Mouse (Mus musculus) MEL (cell line): ENCODE data around the gene Ext2. TPM values are rescaled to one million over a fixed set of nuclear protein-coding genes. Genes with fewer than 3 reads are reported as not detected.

ENCODE experiments used
- DNase-seq: peaks from one replicate; pipeline ENCODE4 v3.0.0; 2011; ENCODE audit warnings: low read depth, low spot score
- H3K27ac ChIP-seq: 2 replicates; pipeline ENCODE4 v1.5.1; 2012; ENCODE audit warnings: low read depth, mild to moderate bottlenecking, control low read depth, low read length, moderate library complexity; ENCODE audit not compliant: control insufficient read depth
- H3K27me3 ChIP-seq, 2 experiments: fragments of 150-350 bp in 1 of 2; sonication (generic) in 1 of 2; 2 replicates each; pipeline ENCODE4 v1.6.1; 2012; ENCODE audit warnings: low read length in 2 of 2, mild to moderate bottlenecking in 2 of 2, improper control_type of control experiment in 1 of 2, moderate library complexity in 1 of 2; ENCODE audit not compliant: insufficient read depth in 2 of 2, control insufficient read depth in 1 of 2
- H3K36me3 ChIP-seq, 2 experiments: 2 replicates each; pipeline ENCODE4 v1.6.1; 2012 to 2014; ENCODE audit warnings: low read length in 2 of 2, improper control_type of control experiment in 1 of 2, inconsistent platforms in 1 of 2, mild to moderate bottlenecking in 1 of 2; ENCODE audit not compliant: insufficient read depth in 2 of 2, control insufficient read depth in 1 of 2
- H3K4me1 ChIP-seq, 2 experiments: fragments of 150-350 bp in 1 of 2; sonication (generic) in 1 of 2; 2 replicates each; pipeline ENCODE4 v1.6.1; 2012; ENCODE audit warnings: low read length in 2 of 2, improper control_type of control experiment in 1 of 2, mild to moderate bottlenecking in 1 of 2; ENCODE audit not compliant: insufficient read depth in 2 of 2, control insufficient read depth in 1 of 2
- H3K4me3 ChIP-seq, 2 experiments: fragments of 150-350 bp in 1 of 2; sonication (generic) in 1 of 2; 2 replicates each; pipeline ENCODE4 v1.5.1; 2012; ENCODE audit warnings: low read depth in 2 of 2, low read length in 2 of 2, mild to moderate bottlenecking in 2 of 2, moderate library complexity in 2 of 2, control low read depth in 1 of 2, improper control_type of control experiment in 1 of 2; ENCODE audit not compliant: control insufficient read depth in 1 of 2, insufficient read depth in 1 of 2
- H3K79me2 ChIP-seq: 2 replicates; pipeline ENCODE4 v1.6.1; 2012; ENCODE audit warnings: mild to moderate bottlenecking, low read length, moderate library complexity; ENCODE audit not compliant: control insufficient read depth, poor library complexity, insufficient read depth
- H3K9ac ChIP-seq: 2 replicates; pipeline ENCODE4 v1.6.1; 2012; ENCODE audit warnings: low read depth, mild to moderate bottlenecking, control low read depth, low read length, moderate library complexity; ENCODE audit not compliant: control insufficient read depth, poor library complexity, severe bottlenecking
- H3K9me3 ChIP-seq: fragments of 150-350 bp; sonication (generic); replicated peaks from 2 replicates; pipeline ENCODE4 v1.6.1; 2012; ENCODE audit warnings: mild to moderate bottlenecking, low read length, improper control_type of control experiment, moderate library complexity; ENCODE audit not compliant: insufficient read depth
- BHLHE40 ChIP-seq: IDR thresholded peaks from 2 replicates; pipeline ENCODE4 v1.6.1; 2012; ENCODE audit warnings: low read depth, mild to moderate bottlenecking, inconsistent platforms, low read length, improper control_type of control experiment, borderline replicate concordance
- CHD1 ChIP-seq: IDR thresholded peaks from 2 replicates; pipeline ENCODE4 v1.6.1; 2012; ENCODE audit warnings: low read depth, mild to moderate bottlenecking, inconsistent platforms, low read length, improper control_type of control experiment
- CHD2 ChIP-seq: IDR thresholded peaks from 2 replicates; pipeline ENCODE4 v1.6.1; 2011; ENCODE audit warnings: low read length, improper control_type of control experiment
- CTCF ChIP-seq, 3 experiments: IDR thresholded peaks in 2 of 3; conservative IDR thresholded peaks in 1 of 3; 2 replicates each; pipeline ENCODE4 v1.5.1; 2011 to 2012; ENCODE audit warnings: low read length in 3 of 3, low read depth in 2 of 3, mild to moderate bottlenecking in 2 of 3, improper control_type of control experiment in 1 of 3, inconsistent platforms in 1 of 3, mixed read lengths in 1 of 3, moderate library complexity in 1 of 3; ENCODE audit not compliant: control insufficient read depth in 1 of 3, insufficient read depth in 1 of 3, poor library complexity in 1 of 3, severe bottlenecking in 1 of 3
- E2F4 ChIP-seq: IDR thresholded peaks from 2 replicates; pipeline ENCODE4 v1.6.1; 2011; ENCODE audit warnings: low read depth, low read length, improper control_type of control experiment, borderline replicate concordance
- HCFC1 ChIP-seq: IDR thresholded peaks from 2 replicates; pipeline ENCODE4 v1.6.1; 2012; ENCODE audit warnings: low read depth, mild to moderate bottlenecking, inconsistent platforms, low read length, improper control_type of control experiment, moderate library complexity
- KAT2A ChIP-seq: conservative IDR thresholded peaks from 2 replicates; pipeline ENCODE4 v1.6.1; 2012; ENCODE audit warnings: low read depth, low read length, improper control_type of control experiment, inconsistent platforms
- MXI1 ChIP-seq: IDR thresholded peaks from 2 replicates; pipeline ENCODE4 v1.6.1; 2011; ENCODE audit warnings: mild to moderate bottlenecking, low read depth, low read length, improper control_type of control experiment
- MYB ChIP-seq: IDR thresholded peaks from 2 replicates; pipeline ENCODE4 v1.6.1; 2011; ENCODE audit warnings: mild to moderate bottlenecking, low read depth, low read length, improper control_type of control experiment
- NELFE ChIP-seq: IDR thresholded peaks from 2 replicates; pipeline ENCODE4 v1.6.1; 2011; ENCODE audit warnings: low read depth, low read length, improper control_type of control experiment
- POLR2AphosphoS5 ChIP-seq: IDR thresholded peaks from 2 replicates; pipeline ENCODE4 v1.6.1; 2012; ENCODE audit warnings: low read depth, borderline replicate concordance, mild to moderate bottlenecking, inconsistent platforms, low read length, moderate library complexity, mixed read lengths
- RCOR1 ChIP-seq: IDR thresholded peaks from 2 replicates; pipeline ENCODE4 v1.6.1; 2012; ENCODE audit warnings: low read depth, mild to moderate bottlenecking, inconsistent platforms, low read length, improper control_type of control experiment
- SIN3A ChIP-seq: IDR thresholded peaks from 2 replicates; pipeline ENCODE4 v1.6.1; 2012; ENCODE audit warnings: low read length, improper control_type of control experiment, inconsistent platforms
- TBP ChIP-seq: IDR thresholded peaks from 2 replicates; pipeline ENCODE4 v1.8.0; 2011; ENCODE audit warnings: low read depth, low read length, improper control_type of control experiment
- UBTF ChIP-seq: IDR thresholded peaks from 2 replicates; pipeline ENCODE4 v1.6.1; 2012; ENCODE audit warnings: low read depth, mild to moderate bottlenecking, inconsistent platforms, low read length, improper control_type of control experiment, moderate library complexity, borderline replicate concordance; ENCODE audit not compliant: insufficient read depth
- USF2 ChIP-seq, 2 experiments: IDR thresholded peaks; 2 replicates each; pipeline ENCODE4 v1.6.1; 2011 to 2012; ENCODE audit warnings: improper control_type of control experiment in 2 of 2, low read length in 2 of 2, borderline replicate concordance in 1 of 2, inconsistent platforms in 1 of 2, low read depth in 1 of 2, mild to moderate bottlenecking in 1 of 2; ENCODE audit not compliant: insufficient read depth in 1 of 2
- ZKSCAN1 ChIP-seq: IDR thresholded peaks from 2 replicates; pipeline ENCODE4 v1.6.1; 2012; ENCODE audit warnings: low read depth, mild to moderate bottlenecking, inconsistent platforms, low read length, improper control_type of control experiment, moderate library complexity
- polyA plus RNA-seq, 2 experiments: library from polyadenylated mRNA; stranded (reverse) in 1 of 2; unstranded in 1 of 2; fragments of >175 nt in 1 of 2; fragments of >200 nt in 1 of 2; gene quantifications; 2 replicates each; pipeline versions ENCODE4 v1.2.1 to v1.2.4; 2012; ENCODE audit warnings: low replicate concordance in 2 of 2, low read depth in 1 of 2; ENCODE audit not compliant: insufficient read length in 2 of 2, insufficient read depth in 1 of 2, missing spikeins in 1 of 2
- total RNA-seq: library from RNA; depleted of rRNA; stranded (reverse); fragments of 300-350 nt; gene quantifications from 2 replicates; pipeline ENCODE4 v1.2.3, GENCODE M21; 2012

The Ext2 gene
- total and polyA plus RNA-seq, 3 experiments, result 33.7 to 66.8 TPM; not detected in 1

DNA sequence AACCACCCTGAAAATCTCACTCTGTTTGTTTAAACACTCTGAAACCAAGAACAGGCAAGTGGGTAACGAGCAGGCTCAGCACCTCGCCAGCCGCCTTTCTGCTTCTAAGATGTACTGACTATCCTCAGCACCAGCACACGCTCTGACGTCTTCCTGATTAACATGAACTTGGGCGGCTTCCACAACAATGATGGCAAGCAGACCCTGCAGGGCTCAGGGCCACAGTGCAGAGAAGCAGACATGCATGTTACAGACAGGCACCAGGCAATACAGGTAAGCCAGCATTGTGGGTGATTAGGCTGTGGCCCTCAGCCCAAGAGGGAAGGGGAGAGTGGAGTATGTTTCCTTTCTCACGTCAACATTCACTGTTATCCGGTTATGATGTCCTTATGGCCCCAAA is 14.9 kb downstream of the Ext2 start:
- H3K27me3 ChIP-seq, result no peaks in the 10 kb centered on the region
- no peak overlapping the region for H3K4me3 ChIP-seq
- peaks cover 5 to 9% of the 10 kb centered on the region in 2 experiments for H3K4me1 ChIP-seq
- TF ChIP-seq ZKSCAN1 (no peak), BHLHE40 (no peak), KAT2A (no peak), USF2 (IDR thresholded peaks at IDR 0.05; ENCODE audit: borderline replicate concordance in 1 of 2, insufficient read depth in 1 of 2, low read depth in 1 of 2, low read length in 2 of 2) (no peak), MYB (no peak), CHD2 (no peak), NELFE (no peak), TBP (no peak), MXI1 (no peak), HCFC1 (no peak), CHD1 (no peak), SIN3A (no peak), UBTF (no peak), POLR2AphosphoS5 (no peak), CTCF (IDR thresholded peaks at IDR 0.05 in 2 of 3, conservative IDR thresholded peaks at IDR 0.05 in 1 of 3; ENCODE audit: control insufficient read depth in 1 of 3, insufficient read depth in 1 of 3, low read depth in 2 of 3, low read length in 3 of 3, poor library complexity in 1 of 3, severe bottlenecking in 1 of 3) (no peak), RCOR1 (no peak)
- no peak overlapping the region for H3K27ac ChIP-seq
- H3K9ac ChIP-seq, result no peak overlapping the region
- H3K79me2 ChIP-seq, result no peaks in the 10 kb centered on the region
- peaks cover 3 to 13% of the 10 kb centered on the region in 2 experiments; a peak in 3 of 4 replicates for H3K36me3 ChIP-seq
- H3K9me3 ChIP-seq, result no peaks in the 10 kb centered on the region
- DNase-seq, result no peak

DNA sequence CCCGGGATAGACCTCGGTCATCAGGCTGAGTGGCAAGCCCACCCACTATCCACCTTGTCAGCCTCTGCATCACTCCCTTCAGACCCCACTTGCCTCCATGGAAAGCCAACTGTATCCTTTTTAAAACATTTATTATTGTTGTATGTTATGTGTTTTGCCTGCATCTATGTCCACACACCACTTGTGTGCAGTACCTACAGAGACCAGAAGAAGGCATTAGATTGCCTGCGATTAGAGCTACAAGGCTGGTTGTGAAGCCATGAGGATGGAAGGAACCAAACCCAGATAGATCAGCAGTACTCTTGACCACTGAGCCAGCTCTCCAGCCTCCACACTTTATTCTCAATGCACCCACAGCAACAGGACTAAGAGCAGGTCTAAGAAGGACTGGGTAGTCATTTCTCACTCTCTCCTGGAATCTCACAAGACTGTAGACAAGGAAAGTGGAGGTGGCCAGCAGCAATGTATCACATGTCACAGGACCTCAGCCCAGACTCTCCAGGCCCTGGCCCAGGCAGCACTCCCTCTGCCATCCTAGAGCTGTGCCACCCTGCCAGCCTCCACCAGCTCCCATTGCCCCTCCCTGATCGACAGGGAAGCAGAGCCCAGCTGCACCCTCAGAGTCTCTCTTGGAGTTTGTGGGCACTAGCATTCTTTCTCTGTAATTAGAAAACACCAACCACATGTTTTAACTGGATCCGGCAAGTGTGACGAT is 15.7 kb downstream of the Ext2 start:
- peaks cover 5 to 9% of the 10 kb centered on the region in 2 experiments for H3K4me1 ChIP-seq
- TF ChIP-seq CTCF (IDR thresholded peaks at IDR 0.05 in 2 of 3, conservative IDR thresholded peaks at IDR 0.05 in 1 of 3; ENCODE audit: control insufficient read depth in 1 of 3, insufficient read depth in 1 of 3, low read depth in 2 of 3, low read length in 3 of 3, poor library complexity in 1 of 3, severe bottlenecking in 1 of 3) (peak in 1 of 3 experiments; percentile 10; a peak in 1 of 6 replicates), E2F4 (no peak)

More for the DNA sequence above, 15.7 kb downstream of the Ext2 start:
- Histone ChIP-seq H3K9me3 (no peaks in the 10 kb centered on the region), H3K4me3 (no peak overlapping the region), H3K27ac (no peak overlapping the region), H3K79me2 (no peaks in the 10 kb centered on the region), H3K27me3 (no peaks in the 10 kb centered on the region), H3K9ac (no peak overlapping the region), H3K36me3 (peaks cover 3 to 13% of the 10 kb centered on the region in 2 experiments; a peak in 3 of 4 replicates)
- no peak for DNase-seq
